Mouse (Mus musculus): Measurements from ENCODE around the gene Olfr910.

Gene Olfr910

GRCm38 (mm10) chr9:38537549-38537948, at the start of gene Olfr910:
Gene Olfr910 (plus strand): TSS chr9:38537849.
- in situ Hi-C loops (cut with MboI, MseI), result loop anchor here (10.0 kb wide), 1 partner anchor 1623 kb away; no protein-coding TSS in a partner anchor

DNA sequence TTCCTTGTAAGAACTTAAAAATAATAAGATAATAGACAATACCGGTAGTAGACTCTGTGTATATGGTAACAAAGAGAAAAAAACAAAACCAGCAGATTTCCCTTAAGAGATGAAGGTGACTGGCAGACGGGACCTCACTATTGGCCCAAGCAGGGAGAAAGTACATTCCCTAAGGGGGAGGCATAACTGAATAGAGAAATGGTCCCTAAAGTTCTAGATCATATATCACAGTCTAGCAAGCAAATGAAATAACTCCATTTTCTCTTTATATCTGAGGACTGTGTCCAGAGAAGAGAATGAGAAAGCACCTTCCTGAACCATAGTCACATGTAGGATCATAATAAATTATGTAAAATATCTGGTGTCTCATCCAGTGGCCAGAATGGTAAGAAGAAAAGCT, 42.1 kb upstream of the Olfr910 start, which contains the start of gene Olfr907:
TSS of gene Olfr907 (plus strand) at position 301 of the 400 bp plus-strand sequence.
- in situ Hi-C loops (cut with MboI, MseI), result no loop called here

- in situ Hi-C loops (cut with MboI, MseI), result no loop called here
These were observed 25.3 kb upstream of the Olfr910 start for GRCm38 (mm10) chr9:38512353-38512752.

DNA sequence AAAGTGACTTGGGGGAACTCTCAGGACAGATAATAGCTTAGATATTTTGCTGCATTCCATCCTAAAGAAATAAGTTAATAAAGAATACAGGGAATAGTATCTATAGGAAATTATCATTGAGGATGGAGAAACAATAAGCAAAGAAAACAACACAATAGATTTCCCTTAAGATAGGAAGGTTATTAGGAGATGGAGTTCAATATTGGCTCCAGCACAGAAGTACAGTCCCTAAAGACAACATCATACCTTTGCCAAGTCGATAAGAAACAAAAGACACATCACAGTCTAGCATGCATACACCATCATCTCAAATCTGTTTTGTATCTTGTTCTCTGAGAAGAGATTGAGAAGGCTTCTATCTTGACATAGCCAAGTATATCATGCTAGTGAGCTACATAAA, 16.4 kb upstream of the Olfr910 start, which contains the start of gene Olfr911-ps1:
TSS of gene Olfr911-ps1 (plus strand) at position 301 of the 400 bp plus-strand sequence.
- in situ Hi-C loops (cut with MboI, MseI), result no loop called here

- in situ Hi-C loops (cut with MboI, MseI), result no loop called here
These were observed 42.2 kb downstream of the Olfr910 start, which contains the start of gene Olfr912 for GRCm38 (mm10) chr9:38579878-38580277. Gene Olfr912 (plus strand): TSS chr9:38580178.

Measured in regulatory T cell (primary cell).